Mouse (Mus musculus): Measurements from ENCODE around the gene Hoxa4.

Gene Hoxa4

GRCm38 (mm10) chr6:52165441-52166370 lies 25.8 kb downstream of the Hoxa4 start:
- no peak for ATAC-seq (ENCODE audit: low TSS enrichment)

- no peak for ATAC-seq (ENCODE audit: low TSS enrichment)
Observed at GRCm38 (mm10) chr6:52164626-52165440, 26.7 kb downstream of the Hoxa4 start, which contains the start of gene Hoxa2. Gene Hoxa2, minus strand, starts transcription at chr6:52164831.

- ATAC-seq (ENCODE audit: low TSS enrichment): no peak
Observed at GRCm38 (mm10) chr6:52164051-52164625, 27.4 kb downstream of the Hoxa4 start.

GRCm38 (mm10) chr6:52163366-52164031 lies 28.1 kb downstream of the Hoxa4 start:
- ATAC-seq (ENCODE audit: low TSS enrichment): no peak

- ATAC-seq (ENCODE audit: low TSS enrichment): no peak
Observed at GRCm38 (mm10) chr6:52162611-52163365, 28.8 kb downstream of the Hoxa4 start.

GRCm38 (mm10) chr6:52162093-52162380 lies 29.5 kb downstream of the Hoxa4 start:
- ATAC-seq (ENCODE audit: low TSS enrichment): no peak

- no peak for ATAC-seq (ENCODE audit: low TSS enrichment)
Observed at GRCm38 (mm10) chr6:52161336-52162092, 30.0 kb downstream of the Hoxa4 start.

GRCm38 (mm10) chr6:52160511-52161335 lies 30.8 kb downstream of the Hoxa4 start:
- no peak for ATAC-seq (ENCODE audit: low TSS enrichment)

- no peak for ATAC-seq (ENCODE audit: low TSS enrichment)
Observed at GRCm38 (mm10) chr6:52159979-52160378, 31.6 kb downstream of the Hoxa4 start.

GRCm38 (mm10) chr6:52159164-52159761 lies 32.3 kb downstream of the Hoxa4 start:
- ATAC-seq (ENCODE audit: low TSS enrichment): no peak

- no peak for ATAC-seq (ENCODE audit: low TSS enrichment)
Observed at GRCm38 (mm10) chr6:52158276-52159051, 33.1 kb downstream of the Hoxa4 start, which contains the start of gene Hoxa1. Gene Hoxa1, minus strand, starts transcription at chr6:52158317.

GRCm38 (mm10) chr6:52157466-52158275 lies 33.9 kb downstream of the Hoxa4 start:
- ATAC-seq (ENCODE audit: low TSS enrichment): no peak

GRCm38 (mm10) chr6:52156551-52157200 lies 34.9 kb downstream of the Hoxa4 start:
- no peak for ATAC-seq (ENCODE audit: low TSS enrichment)

- no peak for ATAC-seq (ENCODE audit: low TSS enrichment)
Observed at GRCm38 (mm10) chr6:52155471-52155870, 36.1 kb downstream of the Hoxa4 start.

GRCm38 (mm10) chr6:52154044-52154443 lies 37.5 kb downstream of the Hoxa4 start:
- no peak for ATAC-seq (ENCODE audit: low TSS enrichment)

GRCm38 (mm10) chr6:52153270-52153669 lies 38.3 kb downstream of the Hoxa4 start:
- no peak for ATAC-seq (ENCODE audit: low TSS enrichment)

Measured in frontal cortex, adult (tissue).